ENCODE assay signal across 8 mouse cellular contexts in the genomic region with DNA sequence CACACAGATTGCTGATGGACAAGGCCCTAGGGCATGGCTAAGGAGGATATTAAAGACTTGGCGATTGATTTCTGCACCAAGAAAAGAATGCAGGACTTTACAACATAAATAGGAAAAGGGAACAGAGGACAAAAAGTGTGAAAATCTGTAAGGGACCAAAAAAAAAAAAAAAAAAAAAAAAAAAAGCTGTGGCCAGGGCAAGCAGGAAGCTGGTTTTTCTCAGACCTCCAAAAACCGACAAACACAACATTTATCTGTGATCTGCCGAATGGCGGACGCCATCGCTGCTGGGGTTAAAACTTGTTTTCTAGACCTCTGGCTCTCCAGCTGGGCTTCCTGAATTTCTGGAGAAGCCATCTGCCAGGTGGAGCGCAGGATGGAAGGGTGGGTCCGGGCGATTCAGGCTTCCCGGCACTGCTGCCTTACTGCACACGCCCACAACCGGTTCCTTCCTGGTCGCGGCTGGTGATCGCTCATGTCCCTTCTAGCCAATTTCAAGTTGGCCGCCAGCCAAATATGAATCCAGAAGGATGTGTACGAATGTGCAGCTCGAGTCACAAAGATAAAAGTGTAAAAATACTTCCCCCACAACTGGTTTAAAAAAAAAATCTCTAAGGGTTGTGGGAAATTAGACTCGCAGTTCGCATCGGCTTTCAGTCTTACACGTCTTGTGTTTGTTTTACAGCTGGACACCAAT.
DNase-seq lines count a peak whose midpoint lies in the region; ATAC-seq and TF ChIP-seq lines count a peak whose summit lies in the region.

No protein-coding gene starts in this region.

- no peak for TF ChIP-seq CTCF in ES-Bruce4 (IDR thresholded peaks at IDR 0.05; ENCODE audit: low read depth, low read length)

- no peak overlapping the region for H3K9ac ChIP-seq in ES-Bruce4 (ENCODE audit: low read depth, poor library complexity, severe bottlenecking)
- peak overlapping the region; percentile 45 for H3K9ac ChIP-seq in forebrain, embryonic 15.5 days (replicated peaks)
- H3K9ac ChIP-seq in liver, embryonic 16.5 days (ENCODE audit: low read depth, low read length) = peak overlapping the region; percentile 40
- peak overlapping the region; percentile 61 for H3K9ac ChIP-seq in neural tube, embryonic 13.5 days

- TF ChIP-seq EP300 in ES-Bruce4 (IDR thresholded peaks at IDR 0.05; ENCODE audit: insufficient read depth, low read depth, low read length) = peak; percentile 93

- 4% methylated on average over 22 of the region's 22 CpGs for WGBS in forebrain, embryonic 15.5 days
- WGBS in liver, embryonic 16.5 days (ENCODE audit: insufficient replicate concordance) = 3% methylated on average over 22 of the region's 22 CpGs
- WGBS in neural tube, embryonic 13.5 days = 4% methylated on average over 22 of the region's 22 CpGs

- peak; percentile 75 to 77 for DNase-seq in cerebellum, adult 18-20 months
- peak; percentile 86 to 90 for DNase-seq in heart, postnatal 14 days
- peak; percentile 81 to 88 for DNase-seq in kidney, postnatal 4 days
- DNase-seq in testis, postnatal 10 days (ENCODE audit: low spot score) = peak; percentile 84

- peak overlapping the region; percentile 74 for H3K27ac ChIP-seq in ES-Bruce4 (ENCODE audit: insufficient read depth, low read length)
- H3K27ac ChIP-seq in forebrain, embryonic 15.5 days (replicated peaks) = no peak overlapping the region
- no peak overlapping the region for H3K27ac ChIP-seq in liver, embryonic 16.5 days (ENCODE audit: low read length)
- 0 out of 2 replicates have a peak overlapping the region, but pooled peaks have one; percentile 43 for H3K27ac ChIP-seq in neural tube, embryonic 13.5 days (replicated peaks)

- H3K4me2 ChIP-seq in forebrain, embryonic 15.5 days (replicated peaks) = peak overlapping the region; percentile 56
- peak overlapping the region; percentile 67 for H3K4me2 ChIP-seq in liver, embryonic 16.5 days (ENCODE audit: low read depth, low read length)
- H3K4me2 ChIP-seq in neural tube, embryonic 13.5 days = peak overlapping the region; percentile 66

- ATAC-seq in forebrain, embryonic 15.5 days (replicated peaks) = peak; percentile 83
- peak; percentile 70 for ATAC-seq in liver, embryonic 16.5 days (ENCODE audit: low read depth)
- ATAC-seq in neural tube, embryonic 13.5 days (ENCODE audit: low read depth) = peak; percentile 73; the same call in 1 of the 2 replicates

- no peak for TF ChIP-seq POLR2A in ES-Bruce4 (IDR thresholded peaks at IDR 0.05; ENCODE audit: insufficient read depth, low read length)

- H3K36me3 ChIP-seq in ES-Bruce4 (ENCODE audit: control insufficient read depth, insufficient read depth, low read length, poor library complexity, severe bottlenecking) = no peaks in the 10 kb centered on the region
- no peaks in the 10 kb centered on the region for H3K36me3 ChIP-seq in forebrain, embryonic 15.5 days
- no peaks in the 10 kb centered on the region for H3K36me3 ChIP-seq in liver, embryonic 16.5 days (ENCODE audit: control insufficient read depth, insufficient read depth)
- no peaks in the 10 kb centered on the region for H3K36me3 ChIP-seq in neural tube, embryonic 13.5 days

- intact Hi-C loops in heart, postnatal 14 days (cut with DNase I) = loop anchor here (2.0 kb wide), 1 partner anchor 19 kb away; no protein-coding TSS in a partner anchor

- no peaks in the 10 kb centered on the region for H3K9me3 ChIP-seq in ES-Bruce4 (replicated peaks; ENCODE audit: control insufficient read depth, insufficient read depth, low read length, poor library complexity, severe bottlenecking)
- no peaks in the 10 kb centered on the region for H3K9me3 ChIP-seq in forebrain, embryonic 15.5 days
- H3K9me3 ChIP-seq in liver, embryonic 16.5 days (replicated peaks; ENCODE audit: control insufficient read depth, low read length) = no peaks in the 10 kb centered on the region
- H3K9me3 ChIP-seq in neural tube, embryonic 13.5 days = peaks cover under 1% of the 10 kb centered on the region; the same call in 1 of the 2 replicates

- H3K4me1 ChIP-seq in ES-Bruce4 (ENCODE audit: control insufficient read depth, insufficient read depth, low read length) = no peaks in the 10 kb centered on the region
- peaks cover 11% of the 10 kb centered on the region for H3K4me1 ChIP-seq in forebrain, embryonic 15.5 days
- H3K4me1 ChIP-seq in liver, embryonic 16.5 days (ENCODE audit: control insufficient read depth, low read depth, low read length) = peaks cover 3% of the 10 kb centered on the region
- peaks cover 15% of the 10 kb centered on the region for H3K4me1 ChIP-seq in neural tube, embryonic 13.5 days (replicated peaks)

- H3K27me3 ChIP-seq in ES-Bruce4 (ENCODE audit: control insufficient read depth, insufficient read depth, low read length, poor library complexity, severe bottlenecking) = no peaks in the 10 kb centered on the region
- H3K27me3 ChIP-seq in forebrain, embryonic 15.5 days = no peaks in the 10 kb centered on the region
- H3K27me3 ChIP-seq in liver, embryonic 16.5 days (ENCODE audit: control insufficient read depth, insufficient read depth, low read depth, low read length) = no peaks in the 10 kb centered on the region
- peaks cover 5% of the 10 kb centered on the region; the same call in 1 of the 2 replicates for H3K27me3 ChIP-seq in neural tube, embryonic 13.5 days

- H3K4me3 ChIP-seq in ES-Bruce4 (ENCODE audit: low read depth, low read length) = peak overlapping the region; percentile 33
- H3K4me3 ChIP-seq in forebrain, embryonic 15.5 days = peak overlapping the region; percentile 33
- peak overlapping the region; percentile 59 for H3K4me3 ChIP-seq in liver, embryonic 16.5 days (ENCODE audit: low read depth, low read length)
- H3K4me3 ChIP-seq in neural tube, embryonic 13.5 days = peak overlapping the region; percentile 35

Comparison
In these comparisons a context has a peak if more than half of its experiments do, and no peak if none do; other contexts are left out.
1. H3K27ac ChIP-seq: peak in ES-Bruce4 (single experiment) and neural tube, embryonic 13.5 days (single experiment); none in forebrain, embryonic 15.5 days (single experiment) and liver, embryonic 16.5 days (single experiment).
2. Peak in every context shown above with its lines, with median percentiles within 50 percentile points of each other: H3K4me3 ChIP-seq, DNase-seq, ATAC-seq and H3K4me2 ChIP-seq.